Mouse (Mus musculus): ENCODE measurements at regions not wholly inside any gene's neighbourhood (a gene's known extent, or its start where the extent isn't known, plus 50 kb on each side); places are given as distances from the start of the nearest gene placed in this dataset.
"Not testable (repeated sequence)": the region's sequence is repeated elsewhere in the genome, so short reads cannot be mapped to it uniquely, and the experiment has no call there.

GRCm38 (mm10) chr17:52351293-52351692, 251.2 kb upstream of the Kcnh8 start:
- peak; percentile 85 for DNase-seq (ENCODE audit: low spot score)

- peak; percentile 53 for DNase-seq (ENCODE audit: low spot score)
These were observed 251.8 kb upstream of the Kcnh8 start for GRCm38 (mm10) chr17:52350696-52351095.

- DNase-seq (ENCODE audit: low spot score) = peak; percentile 13
These were observed 252.6 kb upstream of the Kcnh8 start for GRCm38 (mm10) chr17:52349872-52350271.

GRCm38 (mm10) chr17:52348481-52349083, 253.9 kb upstream of the Kcnh8 start:
- DNase-seq (ENCODE audit: low spot score) = peak; percentile 79

GRCm38 (mm10) chr17:52320586-52320985, 281.9 kb upstream of the Kcnh8 start:
- DNase-seq (ENCODE audit: low spot score) = no peak

GRCm38 (mm10) chr17:52316976-52317375, 285.5 kb upstream of the Kcnh8 start:
- DNase-seq (ENCODE audit: low spot score) = peak; percentile 75

- peak; percentile 51 for DNase-seq (ENCODE audit: low spot score)
These were observed 286.6 kb upstream of the Kcnh8 start for GRCm38 (mm10) chr17:52315879-52316278.

GRCm38 (mm10) chr17:52315456-52315855, 287.1 kb upstream of the Kcnh8 start:
- not testable (repeated sequence) for DNase-seq (ENCODE audit: low spot score)

GRCm38 (mm10) chr17:52312043-52312442, 290.5 kb upstream of the Kcnh8 start:
- peak; percentile 73 for DNase-seq (ENCODE audit: low spot score)

- no peak for DNase-seq (ENCODE audit: low spot score)
These were observed 293.7 kb upstream of the Kcnh8 start for GRCm38 (mm10) chr17:52308789-52309188.

GRCm38 (mm10) chr17:52304133-52304532, 298.4 kb upstream of the Kcnh8 start:
- DNase-seq (ENCODE audit: low spot score) = peak; percentile 78

GRCm38 (mm10) chr17:52303320-52303719, 299.2 kb upstream of the Kcnh8 start:
- peak; percentile 56 for DNase-seq (ENCODE audit: low spot score)

GRCm38 (mm10) chr17:52299769-52300168, 302.7 kb upstream of the Kcnh8 start:
- DNase-seq (ENCODE audit: low spot score) = no peak

GRCm38 (mm10) chr17:52285392-52285791, 317.1 kb upstream of the Kcnh8 start:
- DNase-seq (ENCODE audit: low spot score) = peak; percentile 62

- DNase-seq (ENCODE audit: low spot score) = peak; percentile 90
These were observed 320.2 kb upstream of the Kcnh8 start for GRCm38 (mm10) chr17:52282264-52282663.

- peak; percentile 82 for DNase-seq (ENCODE audit: low spot score)
These were observed 324.0 kb upstream of the Kcnh8 start for GRCm38 (mm10) chr17:52278523-52278922.

GRCm38 (mm10) chr17:52268792-52269191, 333.7 kb upstream of the Kcnh8 start:
- DNase-seq (ENCODE audit: low spot score) = no peak

- no peak for DNase-seq (ENCODE audit: low spot score)
These were observed 351.2 kb upstream of the Kcnh8 start for GRCm38 (mm10) chr17:52251284-52251683.

GRCm38 (mm10) chr17:52225584-52225983, 376.9 kb upstream of the Kcnh8 start:
- no peak for DNase-seq (ENCODE audit: low spot score)

- peak; percentile 76 for DNase-seq (ENCODE audit: low spot score)
These were observed 382.1 kb upstream of the Kcnh8 start for GRCm38 (mm10) chr17:52220422-52220821.

GRCm38 (mm10) chr17:52217411-52217810, 384.3 kb upstream of the Satb1 start:
- peak; percentile 59 for DNase-seq (ENCODE audit: low spot score)

- DNase-seq (ENCODE audit: low spot score) = peak; percentile 79
These were observed 379.9 kb upstream of the Satb1 start for GRCm38 (mm10) chr17:52212944-52213343.

- no peak for DNase-seq (ENCODE audit: low spot score)
These were observed 377.4 kb upstream of the Satb1 start for GRCm38 (mm10) chr17:52210483-52210882.

GRCm38 (mm10) chr17:52197731-52198130, 364.6 kb upstream of the Satb1 start:
- no peak for DNase-seq (ENCODE audit: low spot score)

All from thymus, postnatal 0 days (tissue).